Mouse (Mus musculus) adrenal gland, adult 18-20 months (tissue): ENCODE measurements at regions not wholly inside any gene's neighbourhood (a gene's known extent, or its start where the extent isn't known, plus 50 kb on each side); places are given as distances from the start of the nearest gene placed in this dataset.
A peak's percentile ranks its signal among the peaks of the same experiment; 100 is the strongest.

Source experiments
- DNase-seq, 2 experiments: peaks; one replicate each; pipeline ENCODE4 v3.0.0; 2021 to 2022; ENCODE audit warnings: low spot score in 2 of 2

DNA sequence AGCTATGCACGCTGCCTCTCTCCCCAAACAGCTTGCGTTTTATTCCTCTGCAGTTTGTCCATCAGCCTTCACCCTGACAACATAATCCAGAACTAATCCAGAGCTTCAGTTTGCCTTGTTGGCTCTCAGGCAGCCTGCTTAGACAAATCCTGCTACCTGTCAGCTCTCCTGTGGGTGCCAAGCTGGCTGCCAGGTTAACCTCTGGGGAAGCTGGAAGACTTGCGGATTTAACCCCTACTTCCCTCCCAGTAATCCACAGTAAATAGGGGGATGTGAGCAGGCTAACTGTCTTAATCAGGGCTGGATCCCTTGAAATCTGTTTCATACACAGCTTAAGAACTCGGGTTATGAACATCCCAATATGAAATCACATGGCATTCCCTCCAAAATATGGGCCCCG lies 334.3 kb upstream of the Fam241a start:
- no peak for DNase-seq

DNA sequence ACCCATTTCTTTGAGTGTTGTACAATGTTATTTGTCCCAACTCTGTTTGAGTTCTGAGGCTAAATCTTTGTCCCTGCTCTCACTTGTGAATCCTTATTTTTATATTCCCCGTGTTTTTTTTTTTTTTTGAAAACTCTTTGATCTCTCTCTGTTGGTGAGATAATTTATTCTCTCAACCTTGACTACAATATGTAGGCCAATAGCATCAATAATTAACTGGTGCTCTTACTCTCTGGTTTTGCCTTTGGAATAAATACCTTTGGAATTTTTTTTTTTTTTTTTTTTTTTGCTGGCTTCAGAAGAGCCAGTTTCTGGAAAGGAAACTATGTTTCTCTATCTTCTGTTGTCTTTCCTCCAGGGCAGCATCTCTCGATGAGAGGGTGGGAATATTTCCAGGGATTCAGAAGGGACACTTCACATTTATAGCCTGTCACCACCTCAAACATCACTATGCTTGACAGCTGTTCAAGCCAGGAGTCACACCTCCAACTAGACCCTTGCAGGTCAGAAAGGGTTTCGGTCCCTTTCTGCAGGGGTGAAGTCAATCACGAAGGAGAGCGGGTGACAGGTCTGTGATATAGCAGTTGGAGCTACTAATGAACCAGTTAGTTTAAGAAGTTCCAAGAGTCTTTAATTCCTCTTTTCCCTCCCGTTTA lies 330.9 kb upstream of the Fam241a start:
- no peak for DNase-seq

DNA sequence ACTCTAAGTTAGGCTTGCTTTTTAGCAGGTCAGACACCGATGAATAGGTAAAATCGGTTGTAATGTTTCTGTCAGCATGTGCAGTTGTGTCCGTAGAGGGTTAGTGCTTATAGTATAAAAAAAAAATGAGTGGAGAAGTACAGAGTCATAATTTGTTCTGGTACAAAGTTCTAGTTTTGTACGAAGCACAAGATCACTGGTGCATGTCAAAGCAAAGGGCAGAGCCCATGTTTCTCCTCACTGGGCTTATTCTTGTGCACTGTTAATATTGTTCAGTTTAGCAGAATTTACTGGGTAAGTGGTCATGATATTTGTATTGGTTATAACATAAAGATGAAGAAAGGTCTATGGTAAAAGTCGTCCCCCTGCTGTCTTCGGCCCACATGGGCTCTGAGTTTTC lies 330.4 kb upstream of the Fam241a start:
- no peak for DNase-seq

DNA sequence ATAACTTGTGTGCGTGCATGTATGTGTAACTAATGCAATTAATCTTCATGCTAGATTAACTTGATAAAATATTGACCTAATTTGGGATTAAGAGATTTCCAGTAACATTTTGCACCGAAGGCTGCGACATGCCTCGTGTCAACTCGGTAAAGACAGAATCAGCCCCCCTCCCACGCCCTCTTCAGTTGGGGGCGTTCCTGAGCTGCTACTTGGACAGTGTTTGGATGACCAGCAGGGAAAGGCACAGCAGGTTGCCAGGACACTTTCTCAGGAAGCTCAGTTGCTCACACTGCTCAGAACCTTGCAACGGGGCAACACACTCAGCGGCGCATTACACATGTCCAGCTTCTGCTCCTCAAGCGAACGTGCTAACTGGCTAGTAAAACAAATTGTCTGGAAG lies 326.2 kb upstream of the Fam241a start:
- DNase-seq: no peak

DNA sequence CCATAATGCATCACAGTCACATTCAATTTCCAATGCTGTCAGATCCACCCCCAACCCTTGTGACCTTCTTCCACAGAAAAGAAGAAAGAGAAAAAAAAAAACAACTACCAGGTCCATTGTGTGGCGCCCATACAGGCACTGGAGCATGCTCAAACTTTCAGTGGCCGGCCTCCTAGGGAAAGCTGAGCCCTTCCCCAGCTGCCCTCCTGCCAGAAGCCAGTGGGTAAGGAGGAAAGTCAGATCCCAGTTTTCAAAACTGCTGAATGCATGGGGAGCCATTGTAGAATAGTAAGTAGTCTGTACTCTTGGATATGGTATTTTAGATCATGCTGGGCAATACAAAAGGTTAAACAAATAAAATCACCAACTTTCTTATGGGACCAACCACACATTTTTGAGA lies 325.5 kb upstream of the Fam241a start:
- DNase-seq: no peak

DNA sequence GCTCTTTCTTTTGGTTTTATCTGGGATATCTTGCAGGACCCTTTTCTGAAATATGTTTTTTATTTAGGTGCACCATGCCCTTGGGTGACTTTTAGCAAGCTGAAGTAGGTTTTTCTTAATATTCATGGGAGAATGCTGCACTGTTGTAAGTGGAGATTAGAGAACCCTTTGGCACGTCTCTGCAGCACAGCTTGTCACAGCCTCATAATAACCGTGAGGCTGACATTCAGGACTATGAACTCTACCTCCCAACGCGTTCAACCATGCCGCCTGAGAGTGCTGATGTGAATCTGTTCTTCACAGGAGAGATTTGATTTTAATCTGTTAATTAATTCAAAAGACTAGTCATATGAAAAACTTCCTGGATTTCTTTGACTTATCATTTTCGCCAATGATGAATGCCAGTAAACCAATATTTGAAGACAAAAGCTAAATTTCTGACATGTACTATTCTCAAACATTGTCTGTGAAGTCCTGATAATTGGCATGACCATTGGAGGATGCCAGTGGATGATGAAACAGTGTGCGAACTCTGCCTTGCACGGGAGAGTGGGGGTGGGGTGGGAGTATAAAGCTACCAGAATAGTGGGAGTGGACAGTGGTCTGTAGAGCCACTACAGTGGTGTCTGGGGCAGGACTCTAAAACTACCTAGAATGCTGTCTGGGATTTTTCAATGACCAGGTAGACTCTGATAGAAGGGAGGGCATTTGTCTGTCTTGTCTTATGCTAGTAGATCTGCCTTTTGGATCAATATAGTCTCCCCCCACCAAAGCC lies 324.8 kb upstream of the Fam241a start:
- no peak for DNase-seq

DNA sequence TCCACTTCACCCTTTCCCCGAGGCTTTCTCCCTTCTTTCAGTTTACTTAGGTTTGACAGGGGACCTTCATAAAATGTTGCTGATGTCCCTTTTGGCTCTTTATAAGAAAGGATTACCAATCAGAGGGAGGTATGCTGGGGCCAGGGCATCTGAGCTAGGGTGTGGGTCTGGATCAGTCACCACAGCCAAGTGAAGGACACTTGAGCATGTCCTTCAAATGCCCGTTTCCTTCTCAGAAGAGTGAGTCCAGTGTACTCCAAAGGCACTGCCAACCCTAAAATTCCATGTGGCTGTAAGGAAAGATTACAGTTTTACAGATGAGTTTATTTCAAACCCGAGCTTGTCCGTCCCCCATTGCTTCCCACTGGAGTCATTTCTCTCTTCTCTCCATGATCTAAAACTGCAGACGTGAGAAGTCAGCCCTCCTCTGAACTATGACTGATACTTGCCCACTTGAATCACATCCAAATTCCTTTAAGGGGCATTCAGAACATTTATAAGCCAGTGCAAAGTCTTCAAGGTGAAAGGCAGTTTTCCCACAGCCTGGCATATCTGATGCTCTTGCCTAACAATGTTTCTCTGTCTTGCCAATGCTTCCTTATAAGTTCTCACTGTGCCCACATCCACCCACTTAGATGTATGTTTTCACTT lies 321.8 kb upstream of the Fam241a start:
- DNase-seq: no peak

DNA sequence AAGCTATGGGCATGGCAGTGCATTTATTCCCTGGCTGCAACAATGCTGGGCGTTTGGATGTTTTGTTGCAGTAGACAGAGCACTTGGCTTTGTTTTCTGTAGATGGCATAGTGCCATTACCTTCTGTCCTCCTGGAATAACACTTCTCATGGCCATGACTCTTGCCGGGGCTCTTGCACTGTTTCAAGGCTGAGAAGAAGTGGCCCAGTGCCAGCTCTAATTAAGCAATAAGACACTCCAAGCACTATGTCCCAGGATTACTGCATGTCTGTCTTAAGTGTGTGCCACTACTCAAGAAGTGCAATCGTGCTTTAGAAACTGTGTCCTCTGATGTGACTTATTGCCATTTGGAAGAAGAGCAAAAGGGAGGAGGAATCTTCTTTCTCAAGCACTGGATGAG lies 316.1 kb upstream of the Fam241a start:
- DNase-seq: peak; percentile 27 to 48

DNA sequence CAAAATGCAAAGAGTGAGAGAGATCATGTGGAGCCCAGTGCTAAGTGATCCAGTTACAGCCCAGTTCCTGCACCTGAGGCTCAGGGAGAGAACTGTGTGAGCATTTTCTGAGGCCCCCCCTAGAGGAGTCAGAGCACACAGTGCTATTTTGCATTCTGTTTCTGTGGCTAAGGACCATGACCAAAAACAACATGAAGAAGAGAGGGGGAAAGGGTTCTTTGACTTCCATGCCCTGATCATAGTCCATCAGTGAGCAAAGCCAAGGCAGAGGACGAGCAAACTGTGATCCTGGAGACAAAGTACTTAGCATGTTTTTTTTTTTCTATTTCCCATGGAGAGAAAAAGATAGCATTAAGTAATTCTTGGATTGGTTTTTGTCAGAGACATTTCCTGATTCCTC lies 314.5 kb upstream of the Fam241a start:
- DNase-seq: no peak

DNA sequence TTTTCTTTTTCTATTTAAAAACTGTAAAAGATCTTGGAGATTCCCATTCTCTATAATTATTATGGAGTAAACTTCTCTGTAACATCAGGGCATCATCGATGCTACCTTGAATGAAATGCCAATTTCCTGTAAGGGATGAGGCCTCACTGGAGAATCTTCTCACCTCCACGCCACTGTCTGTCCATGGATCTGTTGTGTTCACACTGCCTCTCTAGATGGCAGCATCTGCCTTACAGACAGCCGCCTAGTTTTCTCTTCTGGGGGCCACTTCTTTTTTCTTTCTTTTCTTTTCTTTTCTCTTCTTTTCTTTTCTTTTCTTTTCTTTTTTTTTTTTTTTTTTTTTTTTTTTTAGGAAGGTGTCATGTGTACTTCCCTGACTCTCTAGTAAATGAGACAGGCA lies 310.8 kb upstream of the Fam241a start:
- DNase-seq: no peak

DNA sequence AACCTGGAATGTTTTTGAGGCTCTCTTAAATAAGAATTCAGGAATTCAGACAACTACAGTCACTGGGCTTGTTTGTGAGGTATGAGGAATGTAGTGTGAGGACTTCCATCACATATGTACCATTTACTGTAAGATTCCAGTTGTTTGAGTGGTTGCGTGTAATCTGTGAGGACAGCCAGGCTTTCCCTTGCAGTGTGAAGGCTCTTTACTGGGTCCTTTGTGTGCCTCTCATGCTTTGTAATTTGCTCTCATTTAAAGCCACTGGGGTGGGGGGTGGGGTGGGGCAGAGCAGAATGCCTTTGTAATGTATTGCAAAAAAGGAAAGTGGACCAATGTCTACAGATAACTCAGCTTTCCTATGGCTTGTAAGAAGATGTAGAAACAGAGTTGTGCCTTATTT lies 310.4 kb upstream of the Fam241a start:
- DNase-seq: no peak

DNA sequence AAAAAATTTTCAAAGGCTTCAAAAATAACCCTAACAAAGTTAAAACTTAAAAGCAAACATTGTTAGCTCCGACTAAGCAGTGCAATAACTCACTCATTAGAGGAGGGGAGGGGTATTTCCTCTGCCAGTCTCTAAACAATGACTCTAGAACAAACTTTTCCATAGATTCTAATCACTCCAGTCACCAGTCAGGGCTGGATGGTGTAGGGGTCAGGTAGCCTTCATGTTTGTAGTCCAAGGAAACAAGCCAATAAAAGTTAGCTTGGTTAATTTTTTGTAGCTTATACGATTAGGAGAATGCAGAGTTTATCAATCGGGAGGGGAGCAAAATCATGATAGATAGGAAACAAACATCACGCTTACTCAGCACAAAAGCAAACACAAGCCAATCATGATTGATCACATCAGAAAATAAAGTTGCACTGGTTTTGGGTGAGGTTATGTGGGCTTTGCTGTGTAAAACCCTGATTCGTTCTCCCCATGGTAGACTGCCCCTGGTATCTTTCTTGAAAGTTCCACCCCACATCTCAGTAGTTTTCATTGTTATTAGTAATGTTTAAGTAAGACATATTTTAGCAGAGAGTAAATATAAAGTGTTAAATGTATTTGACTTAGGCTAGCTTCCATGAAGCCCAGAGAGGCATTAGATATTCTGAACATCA lies 304.6 kb upstream of the Fam241a start:
- no peak for DNase-seq

DNA sequence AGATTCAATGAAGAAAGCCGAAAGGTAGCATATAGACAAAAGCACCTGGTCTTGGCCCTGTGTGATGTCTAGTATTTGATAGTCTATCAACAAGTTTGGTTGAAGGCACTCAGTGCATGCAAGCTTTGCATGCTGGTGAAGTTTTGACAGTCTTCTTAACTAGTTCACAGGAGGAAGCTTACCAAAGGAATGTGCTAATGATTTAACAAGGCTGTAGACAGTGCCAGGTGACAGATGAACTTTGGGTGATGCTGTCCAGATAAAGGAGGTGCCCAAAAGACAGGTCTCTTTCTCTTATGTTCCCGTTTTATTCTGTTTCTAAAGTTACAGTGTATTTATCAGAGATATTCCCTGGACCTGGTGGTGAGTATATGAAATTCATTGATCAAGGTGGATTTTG lies 303.3 kb upstream of the Fam241a start:
- no peak for DNase-seq

DNA sequence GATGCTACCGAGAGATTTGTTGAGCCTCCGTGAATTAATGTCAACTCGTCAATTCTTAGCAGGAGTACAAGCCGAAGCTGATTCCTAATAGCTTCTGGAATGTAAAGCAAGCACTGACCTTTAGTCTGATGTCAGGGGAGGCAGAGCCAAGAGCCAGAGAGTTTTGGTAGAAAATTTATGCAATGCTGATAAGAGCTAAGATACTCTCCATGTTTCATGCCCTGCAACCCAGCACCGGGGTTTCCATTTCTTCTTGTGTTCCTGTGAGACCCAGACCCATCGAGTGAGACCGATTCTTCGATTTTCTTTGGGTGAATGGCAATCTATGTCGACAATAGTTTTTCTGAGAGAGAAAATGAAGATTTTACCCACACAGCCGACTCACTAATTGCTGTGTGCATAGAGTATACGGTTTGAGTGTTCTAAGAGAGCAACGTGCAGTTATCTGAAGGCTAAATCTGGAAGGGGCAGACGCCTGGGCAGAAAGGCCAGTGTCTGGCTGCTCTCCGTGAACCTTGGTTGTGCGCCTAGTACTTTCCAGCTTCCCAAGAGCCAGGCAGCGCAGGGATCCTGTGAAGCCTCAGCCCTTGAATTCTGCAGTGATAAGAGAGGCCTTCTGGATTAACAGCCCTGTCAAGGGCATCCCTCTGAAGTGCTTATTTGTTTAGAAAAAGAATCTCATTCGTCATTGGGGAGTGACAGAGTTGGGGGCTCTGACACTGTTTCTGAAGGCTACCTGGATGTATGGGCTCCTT lies 296.1 kb upstream of the Fam241a start:
- peak in 1 of 2 experiments; percentile 4 for DNase-seq

DNA sequence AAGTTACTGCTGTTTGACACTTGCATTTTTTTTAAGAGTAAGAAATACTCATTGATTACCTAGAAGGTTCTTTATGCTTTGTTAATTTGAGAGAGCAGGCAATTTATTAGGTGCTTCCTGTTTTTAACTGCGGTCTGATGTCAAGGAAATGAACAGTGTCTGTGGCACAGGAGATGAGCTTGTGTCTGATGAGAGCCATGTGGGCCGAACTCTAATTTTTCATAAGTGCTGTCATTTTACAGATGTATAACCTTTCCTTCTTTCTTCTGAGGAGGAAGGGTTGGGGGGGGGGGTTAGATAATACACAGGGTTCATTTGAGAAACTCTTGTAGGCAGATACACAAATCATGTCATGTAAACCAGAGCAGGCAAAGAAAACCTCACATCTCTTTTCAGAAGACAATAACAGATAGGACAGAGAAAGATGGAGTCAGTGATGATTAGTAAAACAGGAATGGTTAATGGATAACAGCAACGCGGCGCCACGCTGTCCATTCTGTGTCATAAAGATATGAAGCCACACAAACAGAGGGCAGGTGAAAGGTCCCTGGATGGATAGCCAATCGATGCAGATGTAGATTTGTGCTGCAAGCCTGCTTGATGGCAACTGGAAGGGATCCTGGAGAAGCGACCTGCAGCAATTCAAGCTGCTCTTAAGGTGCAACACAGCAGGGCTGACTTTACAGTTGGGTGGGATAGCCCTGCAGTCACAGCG lies 291.4 kb upstream of the Fam241a start:
- DNase-seq: no peak

DNA sequence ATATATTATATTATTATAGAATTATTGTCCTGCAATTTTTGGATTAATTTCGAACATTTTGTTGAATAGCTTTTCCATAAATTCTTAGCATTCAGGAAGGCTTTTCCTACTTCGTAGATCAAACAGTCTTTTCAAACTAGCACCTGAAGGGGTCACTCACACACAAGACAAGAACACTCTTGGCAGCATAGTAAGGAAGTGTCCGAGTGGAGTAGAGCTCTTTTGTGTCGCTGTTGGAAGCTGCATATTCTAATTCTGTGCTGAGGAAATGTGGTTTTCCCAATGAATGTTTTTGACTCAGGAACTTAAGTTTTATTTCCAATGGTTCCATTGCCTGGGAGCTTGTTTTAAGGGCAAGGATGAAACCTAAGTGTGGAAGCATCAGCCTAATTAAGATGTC lies 290.2 kb upstream of the Fam241a start:
- peak in 1 of 2 experiments; percentile 14 for DNase-seq

DNA sequence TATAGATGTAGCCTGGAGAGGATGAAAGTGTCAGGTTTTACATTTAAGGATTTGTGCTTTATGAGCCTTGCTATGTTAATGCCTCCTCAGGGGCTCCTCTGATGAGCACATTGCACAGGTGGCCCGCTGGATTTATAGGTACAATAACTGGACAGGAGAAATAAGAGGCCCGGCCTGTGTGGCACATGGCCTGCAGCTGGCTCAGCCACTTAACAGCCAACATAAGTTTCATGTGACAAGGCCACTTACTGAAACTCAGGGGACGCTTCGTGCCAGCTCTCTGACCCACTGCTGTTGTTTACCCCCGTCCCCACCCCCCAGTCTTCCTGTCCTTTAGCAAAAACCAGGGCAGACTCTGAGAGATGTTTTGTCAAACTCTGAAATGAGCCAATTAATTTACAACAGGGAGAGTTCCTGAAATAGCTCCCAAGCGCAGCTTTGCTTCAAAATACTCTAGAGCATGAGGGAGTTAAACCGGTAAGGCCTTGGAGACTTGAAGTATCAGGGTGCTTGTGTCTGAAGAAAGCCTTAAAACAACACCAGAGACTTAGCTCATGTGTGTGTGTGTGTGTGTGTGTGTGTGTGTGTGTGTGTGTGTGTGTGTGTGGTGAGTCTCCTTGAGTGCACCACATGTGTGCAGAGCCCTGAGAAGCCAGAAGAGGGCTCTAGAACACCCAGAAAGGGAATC lies 285.2 kb upstream of the Fam241a start:
- DNase-seq: no peak

DNA sequence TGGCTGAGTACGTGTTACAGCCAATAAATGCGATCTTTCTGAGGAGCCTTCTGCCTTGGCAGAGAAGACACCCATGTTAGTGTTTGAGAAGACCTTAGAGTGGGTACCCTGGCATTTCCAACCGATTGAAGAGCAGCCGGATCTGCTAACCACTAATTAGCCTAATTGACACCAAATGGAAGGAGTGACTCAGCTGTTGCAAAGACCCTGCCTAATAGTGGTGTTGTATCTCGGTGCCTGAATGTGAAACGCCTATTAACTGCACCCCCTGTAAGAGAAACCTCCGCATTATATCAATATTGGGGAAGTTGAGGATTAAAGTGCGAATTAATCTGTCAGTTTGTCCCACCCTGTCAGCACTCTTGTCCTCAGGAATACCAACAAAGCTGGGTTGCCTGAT lies 253.1 kb upstream of the Fam241a start:
- no peak for DNase-seq

DNA sequence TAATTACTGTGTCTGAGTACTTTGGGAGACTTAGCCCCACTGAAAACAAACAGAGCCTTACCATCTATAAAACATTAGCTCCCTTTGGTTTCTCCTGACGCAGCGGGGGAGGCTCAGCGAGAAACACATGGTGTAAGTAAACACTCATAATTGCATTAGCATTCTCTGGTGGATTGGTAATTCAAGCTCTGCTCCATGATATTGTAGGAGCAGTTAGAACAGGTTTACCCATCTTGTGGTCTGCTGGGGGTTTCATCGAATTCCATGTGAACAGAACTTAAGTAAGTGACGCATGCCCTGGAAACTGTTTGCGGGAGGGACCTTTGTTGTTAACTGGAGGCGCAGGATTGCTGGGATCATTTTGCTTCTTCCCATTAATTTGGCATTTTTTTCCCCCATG lies 249.2 kb upstream of the Fam241a start:
- no peak for DNase-seq

DNA sequence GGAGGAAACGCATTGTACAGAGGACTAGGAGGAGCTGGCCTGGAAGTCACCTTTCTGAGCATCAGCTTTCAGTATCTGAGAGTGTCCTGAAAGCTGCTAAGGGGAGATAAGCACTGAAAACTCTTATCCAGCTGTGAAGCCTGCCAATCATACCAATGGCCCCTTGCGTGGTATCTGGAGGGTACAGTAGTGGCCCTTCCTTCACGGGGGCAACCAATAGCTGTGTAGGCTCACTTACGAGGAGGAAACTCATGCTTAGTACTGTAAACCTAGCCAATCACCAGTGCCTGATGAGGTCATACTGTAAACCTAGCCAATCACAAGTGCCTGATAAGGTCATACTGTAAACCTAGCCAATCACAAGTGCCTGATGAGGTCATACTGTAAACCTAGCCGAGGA lies 231.7 kb upstream of the Fam241a start:
- DNase-seq: no peak
